Mouse (Mus musculus): ENCODE measurements around the gene Taf1d.
A peak's percentile ranks its signal among the peaks of the same experiment; 100 is the strongest.
"Not testable (repeated sequence)": the region's sequence is repeated elsewhere in the genome, so short reads cannot be mapped to it uniquely, and the experiment has no call there.

Taf1d gene

GRCm38 (mm10) chr9:15305503-15306397 is at the start of gene Taf1d:
TSS of gene Taf1d (plus strand) at chr9:15306214.
- peak; percentile 98 for DNase-seq (ENCODE audit: extremely low spot score)

- DNase-seq (ENCODE audit: extremely low spot score) = no peak
Measured at GRCm38 (mm10) chr9:15256214-15256613, 49.8 kb upstream of the Taf1d start.

- no peak for DNase-seq (ENCODE audit: extremely low spot score)
Measured at GRCm38 (mm10) chr9:15261980-15262379, 44.0 kb upstream of the Taf1d start.

GRCm38 (mm10) chr9:15263487-15263886 is 42.5 kb upstream of the Taf1d start:
- no peak for DNase-seq (ENCODE audit: extremely low spot score)

GRCm38 (mm10) chr9:15273981-15274380 is 32.0 kb upstream of the Taf1d start:
- DNase-seq (ENCODE audit: extremely low spot score) = no peak

- no peak for DNase-seq (ENCODE audit: extremely low spot score)
Measured at GRCm38 (mm10) chr9:15276855-15277254, 29.2 kb upstream of the Taf1d start.

GRCm38 (mm10) chr9:15278343-15278742 is 27.7 kb upstream of the Taf1d start:
- DNase-seq (ENCODE audit: extremely low spot score) = no peak

- DNase-seq (ENCODE audit: extremely low spot score) = no peak
Measured at GRCm38 (mm10) chr9:15279139-15279648, 26.8 kb upstream of the Taf1d start.

GRCm38 (mm10) chr9:15279649-15280490 is 26.1 kb upstream of the Taf1d start, which contains the start of gene Med17:
TSS of gene Med17 (minus strand) at chr9:15279931.
- DNase-seq (ENCODE audit: extremely low spot score) = peak; percentile 92

- DNase-seq (ENCODE audit: extremely low spot score) = no peak
Measured at GRCm38 (mm10) chr9:15280491-15280879, 25.5 kb upstream of the Taf1d start.

GRCm38 (mm10) chr9:15285443-15285842 is 20.6 kb upstream of the Taf1d start:
- no peak for DNase-seq (ENCODE audit: extremely low spot score)

- no peak for DNase-seq (ENCODE audit: extremely low spot score)
Measured at GRCm38 (mm10) chr9:15287846-15288245, 18.2 kb upstream of the Taf1d start.

GRCm38 (mm10) chr9:15288402-15288801 is 17.6 kb upstream of the Taf1d start:
- DNase-seq (ENCODE audit: extremely low spot score) = no peak

GRCm38 (mm10) chr9:15289251-15289650 is 16.8 kb upstream of the Taf1d start:
- no peak for DNase-seq (ENCODE audit: extremely low spot score)

- DNase-seq (ENCODE audit: extremely low spot score) = no peak
Measured at GRCm38 (mm10) chr9:15297112-15297511, 8.9 kb upstream of the Taf1d start.

GRCm38 (mm10) chr9:15298451-15298850 is 7.6 kb upstream of the Taf1d start:
- no peak for DNase-seq (ENCODE audit: extremely low spot score)

- DNase-seq (ENCODE audit: extremely low spot score) = no peak
Measured at GRCm38 (mm10) chr9:15300056-15300455, 6.0 kb upstream of the Taf1d start.

- DNase-seq (ENCODE audit: extremely low spot score) = no peak
Measured at GRCm38 (mm10) chr9:15301399-15301798, 4.6 kb upstream of the Taf1d start.

GRCm38 (mm10) chr9:15302006-15302405 is 4.0 kb upstream of the Taf1d start:
- not testable (repeated sequence) for DNase-seq (ENCODE audit: extremely low spot score)

GRCm38 (mm10) chr9:15302881-15303280 is 3.1 kb upstream of the Taf1d start:
- DNase-seq (ENCODE audit: extremely low spot score) = no peak

GRCm38 (mm10) chr9:15306398-15307119 is 545 bp downstream of the Taf1d start, which contains the start of gene 4931406C07Rik:
TSS of gene 4931406C07Rik (minus strand) at chr9:15306448.
- DNase-seq (ENCODE audit: extremely low spot score) = no peak

GRCm38 (mm10) chr9:15307257-15307656 is 1.2 kb downstream of the Taf1d start:
- no peak for DNase-seq (ENCODE audit: extremely low spot score)
